Mouse (Mus musculus) MEL (cell line): ENCODE measurements around the gene Hps5.

Experiments
- CTCF ChIP-seq, 3 experiments: IDR thresholded peaks in 2 of 3; conservative IDR thresholded peaks in 1 of 3; 2 replicates each; pipeline ENCODE4 v1.5.1; 2011 to 2012; ENCODE audit warnings: low read length in 3 of 3, low read depth in 2 of 3, mild to moderate bottlenecking in 2 of 3, improper control_type of control experiment in 1 of 3, inconsistent platforms in 1 of 3, mixed read lengths in 1 of 3, moderate library complexity in 1 of 3; ENCODE audit not compliant: control insufficient read depth in 1 of 3, insufficient read depth in 1 of 3, poor library complexity in 1 of 3, severe bottlenecking in 1 of 3
- E2F4 ChIP-seq: IDR thresholded peaks from 2 replicates; pipeline ENCODE4 v1.6.1; 2011; ENCODE audit warnings: low read depth, low read length, improper control_type of control experiment, borderline replicate concordance
- ELF1 ChIP-seq: IDR thresholded peaks from 2 replicates; pipeline ENCODE4 v1.6.1; 2014; ENCODE audit warnings: low read depth, mild to moderate bottlenecking, inconsistent platforms, low read length, improper control_type of control experiment, moderate library complexity
- HCFC1 ChIP-seq: IDR thresholded peaks from 2 replicates; pipeline ENCODE4 v1.6.1; 2012; ENCODE audit warnings: low read depth, mild to moderate bottlenecking, inconsistent platforms, low read length, improper control_type of control experiment, moderate library complexity
- MYC ChIP-seq: IDR thresholded peaks from 2 replicates; pipeline ENCODE4 v1.6.1; 2011; ENCODE audit warnings: low read depth, mild to moderate bottlenecking, low read length, improper control_type of control experiment, moderate library complexity
- USF2 ChIP-seq, 2 experiments: IDR thresholded peaks; 2 replicates each; pipeline ENCODE4 v1.6.1; 2011 to 2012; ENCODE audit warnings: improper control_type of control experiment in 2 of 2, low read length in 2 of 2, borderline replicate concordance in 1 of 2, inconsistent platforms in 1 of 2, low read depth in 1 of 2, mild to moderate bottlenecking in 1 of 2; ENCODE audit not compliant: insufficient read depth in 1 of 2

GRCm38 (mm10) chr7:46830799-46831590 lies 35.1 kb upstream of the Hps5 start:
- TF ChIP-seq ELF1 (peak; percentile 47; the same call in 1 of the 2 replicates), HCFC1 (no peak), USF2 (IDR thresholded peaks at IDR 0.05; ENCODE audit: borderline replicate concordance in 1 of 2, insufficient read depth in 1 of 2, low read depth in 1 of 2, low read length in 2 of 2) (no peak), CTCF (IDR thresholded peaks at IDR 0.05 in 2 of 3, conservative IDR thresholded peaks at IDR 0.05 in 1 of 3; ENCODE audit: control insufficient read depth in 1 of 3, insufficient read depth in 1 of 3, low read depth in 2 of 3, low read length in 3 of 3, poor library complexity in 1 of 3, severe bottlenecking in 1 of 3) (no peak), E2F4 (no peak), MYC (peak; percentile 65; the same call in 1 of the 2 replicates)
